Mouse (Mus musculus) erythroblast, embryonic 14.5 days (primary cell): ENCODE data around the gene Tnfsf14.

Experiments
- GATA1 ChIP-seq: IDR thresholded peaks from 2 replicates; pipeline ENCODE4 v1.6.1; 2012; ENCODE audit warnings: low read length, inconsistent platforms, mixed read lengths
- TAL1 ChIP-seq: IDR thresholded peaks from 3 replicates; pipeline ENCODE4 v1.6.1; 2012; ENCODE audit warnings: low read length, inconsistent platforms, mixed read lengths

DNA sequence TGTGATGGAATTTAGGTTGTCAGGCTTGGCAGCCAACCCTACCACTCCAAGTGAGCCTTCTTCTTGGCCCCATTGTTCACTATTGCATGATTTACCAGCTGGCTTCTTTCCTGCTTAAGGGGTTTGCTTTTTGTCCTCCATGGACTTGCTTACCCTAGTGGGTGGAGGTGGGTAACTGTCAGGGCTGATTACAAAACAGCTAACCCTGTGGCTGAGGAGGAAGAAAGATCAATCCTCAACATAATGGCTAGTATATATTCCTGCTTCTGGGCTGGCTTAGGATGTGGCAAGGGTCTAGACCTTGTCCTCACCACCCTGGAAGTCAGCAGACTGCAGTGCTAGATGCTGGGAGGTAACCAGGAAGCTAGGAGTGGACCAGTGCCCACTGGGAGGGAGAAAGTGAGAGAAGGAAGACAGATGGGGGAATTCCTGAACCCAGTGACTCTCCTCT is 37.4 kb upstream of the Tnfsf14 start:
- TF ChIP-seq GATA1 = no peak
- no peak for TF ChIP-seq TAL1
